Mouse (Mus musculus): ENCODE data around the gene 1110017D15Rik. TPM values are rescaled to one million over a fixed set of nuclear protein-coding genes. Genes with fewer than 3 reads are reported as not detected.
A peak's percentile ranks its signal among the peaks of the same experiment; 100 is the strongest.

The 1110017D15Rik gene
- total RNA-seq (2021): under 1 TPM in 1 of 2 experiments, not detected in 1; 0.36 TPM
- long read RNA-seq, experiment 1: 0 reads
- long read RNA-seq, experiment 2: 0 reads

DNA sequence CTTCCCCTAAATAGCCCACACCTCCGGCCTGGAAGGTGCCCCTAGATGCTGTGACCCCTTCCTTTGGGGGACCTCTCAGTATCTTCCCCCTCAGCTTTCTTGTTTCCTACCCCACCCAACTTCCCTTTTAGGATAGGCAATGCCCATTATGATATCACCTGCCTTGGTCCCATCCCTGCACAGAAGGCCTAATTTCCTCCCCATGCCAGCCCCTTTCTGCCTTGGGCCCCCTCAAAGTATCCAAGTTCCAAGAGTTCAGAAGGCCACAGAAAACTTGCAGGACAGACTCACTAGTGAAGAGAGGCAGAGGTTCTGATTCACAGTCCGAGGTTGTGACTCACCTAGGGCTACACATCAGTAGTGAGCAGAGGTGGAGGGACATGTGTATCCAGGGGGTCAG, at the start of gene 1110017D15Rik:
Gene 1110017D15Rik, minus strand, starts transcription at position 101 of the 400 bp plus-strand sequence.
- DNase-seq: no peak

DNA sequence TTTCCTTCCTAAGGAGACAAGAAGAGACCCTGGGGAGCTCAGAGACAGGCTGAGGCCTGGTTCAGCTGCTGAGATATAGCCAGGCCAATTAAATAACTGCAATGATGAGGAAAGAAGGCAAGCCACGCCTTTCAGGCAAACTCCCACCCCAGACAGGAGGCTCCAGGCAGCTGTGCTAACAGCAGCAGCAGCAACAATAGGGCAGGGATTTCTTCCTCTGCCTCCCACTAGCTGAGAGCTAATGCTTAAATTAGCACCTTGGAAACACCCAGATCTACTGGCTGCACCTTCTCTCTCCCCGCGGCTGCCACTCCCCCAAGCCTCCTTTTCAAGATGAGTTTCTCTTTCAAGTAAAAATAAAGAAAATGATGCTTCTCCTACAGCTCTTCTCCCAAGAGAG, 49.0 kb upstream of the 1110017D15Rik start:
- DNase-seq: no peak

GRCm38 (mm10) chr4:41563297-41563696, 46.2 kb upstream of the 1110017D15Rik start:
- no peak for DNase-seq

- no peak for DNase-seq
Observed at GRCm38 (mm10) chr4:41557092-41557491, 40.0 kb upstream of the 1110017D15Rik start.

- DNase-seq: no peak
Observed at GRCm38 (mm10) chr4:41556311-41556953, 39.3 kb upstream of the 1110017D15Rik start.

GRCm38 (mm10) chr4:41554994-41555663, 38.0 kb upstream of the 1110017D15Rik start:
- DNase-seq: peak; percentile 69

- no peak for DNase-seq
Observed at GRCm38 (mm10) chr4:41553116-41553515, 36.0 kb upstream of the 1110017D15Rik start.

DNA sequence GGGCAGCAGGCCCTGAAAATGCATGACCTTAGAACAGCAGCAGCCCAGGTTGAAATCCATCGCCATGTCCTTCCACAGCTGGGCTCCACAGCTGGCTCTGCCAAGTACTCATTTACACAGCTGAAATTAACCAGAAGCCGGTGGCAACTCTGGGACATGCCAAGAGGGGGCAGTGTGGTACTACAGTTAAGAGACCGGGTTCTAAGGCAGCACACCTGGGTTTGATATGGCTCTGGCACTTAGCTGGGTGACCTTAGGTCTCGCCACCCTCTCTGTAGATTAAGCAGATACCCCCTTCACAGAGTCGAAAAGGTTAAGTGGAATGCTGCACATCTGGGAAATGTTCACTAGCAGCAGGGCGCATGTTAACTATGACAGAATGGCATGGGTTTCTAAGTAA, 35.4 kb upstream of the 1110017D15Rik start:
- peak; percentile 71 for DNase-seq

GRCm38 (mm10) chr4:41547086-41547485, 30.0 kb upstream of the 1110017D15Rik start:
- DNase-seq: no peak

DNA sequence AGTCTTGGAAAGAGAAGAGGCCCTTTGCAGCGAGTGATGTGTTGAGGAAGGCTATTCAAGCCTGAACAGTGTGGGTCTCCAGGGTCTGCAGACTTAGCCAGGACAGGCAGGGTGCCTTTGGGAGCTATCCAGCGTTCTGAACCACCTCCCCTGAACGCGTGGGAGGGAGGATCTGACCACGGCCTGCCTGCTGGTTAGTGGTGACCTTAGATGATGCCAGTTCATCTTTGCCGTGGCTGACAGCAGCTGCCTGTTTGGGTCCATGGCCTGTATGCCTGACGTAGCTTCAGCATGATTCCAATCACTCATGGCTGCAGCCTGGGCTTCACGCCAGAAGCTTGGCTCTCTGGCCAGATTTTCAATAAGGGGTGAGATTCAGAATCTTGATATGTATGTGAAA, 28.9 kb upstream of the 1110017D15Rik start:
- peak; percentile 21 for DNase-seq

GRCm38 (mm10) chr4:41542136-41542535, 25.0 kb upstream of the 1110017D15Rik start:
- no peak for DNase-seq

DNA sequence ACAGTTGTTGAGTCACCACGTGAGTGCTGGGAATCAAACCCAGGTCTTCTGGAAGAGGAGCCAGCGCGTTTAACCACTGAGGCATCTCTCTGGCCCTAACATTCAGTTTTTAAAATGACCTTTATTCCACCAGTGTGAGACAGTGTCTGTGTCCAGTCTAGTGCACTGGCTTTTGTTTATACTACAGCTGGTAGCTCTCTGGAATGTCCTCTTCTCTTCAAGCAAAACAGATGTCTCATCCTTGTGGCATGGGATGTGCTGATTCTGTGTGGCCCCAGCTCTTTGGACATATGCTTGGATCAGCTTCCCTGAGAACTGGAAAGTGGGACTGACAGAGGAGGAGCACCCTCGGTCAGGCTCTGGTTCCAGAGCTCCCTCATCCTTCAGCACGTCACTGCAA, 17.7 kb upstream of the 1110017D15Rik start:
- no peak for DNase-seq

DNA sequence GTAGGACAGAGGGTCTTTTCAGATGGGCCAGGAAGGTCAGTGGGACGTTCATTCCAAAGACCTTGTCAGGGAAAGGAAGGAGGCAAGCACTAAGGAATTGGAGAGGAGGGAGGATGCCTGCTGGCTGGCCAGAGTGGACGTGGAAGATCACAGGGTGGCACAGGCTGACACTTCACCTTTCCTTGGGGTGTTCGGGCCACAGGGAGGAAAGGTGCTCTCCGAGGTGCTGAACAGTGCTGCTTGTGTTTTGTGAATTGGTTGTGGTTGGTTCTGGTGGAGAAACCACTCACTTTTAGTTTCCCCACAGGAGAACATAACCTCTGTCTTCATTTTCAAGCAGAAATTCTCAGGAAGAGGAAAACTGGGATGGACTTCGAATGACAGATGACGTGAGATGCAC, 15.3 kb upstream of the 1110017D15Rik start:
- DNase-seq: peak; percentile 46

- peak; percentile 38 for DNase-seq
Observed at GRCm38 (mm10) chr4:41527996-41528395, 10.9 kb upstream of the 1110017D15Rik start.

GRCm38 (mm10) chr4:41527076-41527475, 9.9 kb upstream of the 1110017D15Rik start:
- DNase-seq: no peak

- no peak for DNase-seq
Observed at GRCm38 (mm10) chr4:41526553-41526952, 9.4 kb upstream of the 1110017D15Rik start.

- DNase-seq: no peak
Observed at GRCm38 (mm10) chr4:41524829-41525228, 7.7 kb upstream of the 1110017D15Rik start.

DNA sequence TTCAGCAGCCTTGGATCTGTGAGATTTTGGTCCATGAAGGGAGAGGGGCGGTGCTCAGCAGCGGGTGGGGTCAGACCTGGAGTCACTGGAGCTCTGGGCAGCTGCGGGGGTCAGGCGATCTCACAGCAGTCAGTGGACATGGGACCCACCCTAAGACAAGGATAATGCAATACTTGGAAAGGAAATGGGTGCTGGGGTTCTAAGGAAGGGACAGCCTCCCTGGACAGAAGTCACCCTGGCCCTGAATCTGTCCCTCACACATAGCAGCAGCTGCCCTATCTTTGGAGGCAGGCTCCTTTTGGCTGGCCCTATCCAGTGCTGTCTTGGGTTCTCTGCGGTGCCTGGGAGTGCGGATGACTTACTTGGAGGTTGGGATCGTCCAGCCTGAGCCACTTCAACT, 6.7 kb upstream of the 1110017D15Rik start:
- DNase-seq: no peak

DNA sequence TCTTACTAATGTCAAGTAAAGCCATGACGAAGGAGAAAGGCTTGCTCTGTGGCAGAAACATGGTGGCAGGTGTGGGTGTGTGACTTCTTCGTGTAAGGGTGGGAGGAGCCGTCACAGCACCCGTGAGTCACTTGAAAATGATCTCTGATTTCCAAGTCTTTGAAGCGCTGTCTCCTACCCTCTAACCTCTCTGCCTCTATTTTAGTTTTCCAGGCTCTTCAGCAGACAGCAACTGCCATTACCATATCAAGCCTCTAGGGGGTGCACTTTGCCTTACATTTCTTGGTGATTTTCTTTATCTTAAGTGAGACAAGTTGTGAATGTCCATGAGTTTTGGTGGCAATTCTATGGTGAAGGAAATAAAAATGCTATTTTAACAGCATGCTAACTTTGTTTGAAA, 5.7 kb upstream of the 1110017D15Rik start:
- no peak for DNase-seq

GRCm38 (mm10) chr4:41522136-41522535, 5.0 kb upstream of the 1110017D15Rik start:
- DNase-seq: no peak

GRCm38 (mm10) chr4:41520641-41521040, 3.5 kb upstream of the 1110017D15Rik start:
- no peak for DNase-seq

- no peak for DNase-seq
Observed at GRCm38 (mm10) chr4:41519195-41519594, 2.1 kb upstream of the 1110017D15Rik start.

GRCm38 (mm10) chr4:41518349-41518748, 1.2 kb upstream of the 1110017D15Rik start:
- DNase-seq: no peak

- no peak for DNase-seq
Observed at GRCm38 (mm10) chr4:41513714-41514113, 3.4 kb downstream of the 1110017D15Rik start.

Data from gastrocnemius, postnatal 10 days (tissue).